Mouse (Mus musculus): ENCODE measurements around the gene Exosc5. TPM values are rescaled to one million over a fixed set of nuclear protein-coding genes. Genes with fewer than 3 reads are reported as not detected.

Gene Exosc5
- polyA plus RNA-seq, 1 experiment from 2014 or later, result 62.3 TPM

DNA sequence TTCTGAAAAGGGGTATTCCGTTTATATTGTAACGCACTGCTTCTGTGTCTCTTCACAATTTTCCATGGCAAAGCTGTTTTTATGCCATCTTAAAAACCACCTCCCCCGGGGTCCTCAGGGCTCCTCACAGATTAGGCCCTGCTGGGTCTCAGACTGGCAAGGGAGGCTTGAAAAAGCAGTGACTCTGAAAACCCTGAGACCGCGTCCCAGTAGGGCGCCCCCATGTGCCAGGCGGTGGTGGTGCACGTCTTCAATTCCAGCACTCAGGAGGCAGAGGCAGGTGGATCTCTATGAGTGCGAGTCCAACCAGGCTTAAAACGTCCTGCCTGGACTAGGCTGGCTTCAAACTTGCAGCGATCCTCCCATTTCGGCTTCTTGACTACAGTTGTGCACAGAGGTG, 41.8 kb downstream of the Exosc5 start:
- no peak for DNase-seq (ENCODE audit: low spot score)
- Histone ChIP-seq H3K27ac (replicated peaks; ENCODE audit: low read depth, low read length) (no peak overlapping the region), H3K27me3 (replicated peaks; ENCODE audit: control insufficient read depth, insufficient read depth, low read length) (0 out of 2 replicates have a peak, but pooled peaks cover 5% of the 10 kb centered on the region), H3K4me1 (ENCODE audit: control insufficient read depth, insufficient read depth, low read length) (0 out of 2 replicates have a peak, but pooled peaks cover 3% of the 10 kb centered on the region), H3K9me3 (ENCODE audit: control insufficient read depth, low read length) (peaks cover 5% of the 10 kb centered on the region; the same call in 1 of the 2 replicates), H3K9ac (ENCODE audit: low read depth, low read length) (no peak overlapping the region), H3K4me2 (ENCODE audit: low read depth, low read length) (no peak overlapping the region), H3K36me3 (ENCODE audit: control insufficient read depth, insufficient read depth, low read length) (0 out of 2 replicates have a peak, but pooled peaks cover 11% of the 10 kb centered on the region), H3K4me3 (ENCODE audit: low read depth, low read length) (no peak overlapping the region)
- no peak for ATAC-seq (ENCODE audit: low read depth)
- 74% methylated on average over 12 of the region's 12 CpGs for WGBS

DNA sequence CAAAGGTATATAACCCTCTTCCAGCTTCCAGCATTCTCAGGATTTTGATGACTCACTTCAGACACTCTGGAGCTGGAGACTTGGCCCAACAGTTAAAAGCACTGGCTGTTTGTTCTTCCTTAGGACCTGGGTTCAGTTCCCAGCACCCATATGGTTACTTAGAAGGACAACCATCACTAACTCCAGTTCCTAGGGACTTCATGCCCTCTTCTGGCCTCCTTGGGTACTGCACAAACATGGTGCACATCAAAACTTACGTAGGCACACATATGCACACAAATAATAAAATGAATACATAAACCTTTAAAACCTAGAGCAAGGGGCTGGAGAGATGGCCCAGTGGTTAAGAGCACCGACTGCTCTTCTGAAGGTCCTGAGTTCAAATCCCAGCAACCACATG, 43.4 kb downstream of the Exosc5 start:
- no peak overlapping the region for H3K4me2 ChIP-seq (ENCODE audit: low read depth, low read length)
- H3K27me3 ChIP-seq (replicated peaks; ENCODE audit: control insufficient read depth, insufficient read depth, low read length), result 0 out of 2 replicates have a peak, but pooled peaks cover 5% of the 10 kb centered on the region
- H3K36me3 ChIP-seq (ENCODE audit: control insufficient read depth, insufficient read depth, low read length), result 0 out of 2 replicates have a peak, but pooled peaks cover 11% of the 10 kb centered on the region
- 0 out of 2 replicates have a peak, but pooled peaks cover 3% of the 10 kb centered on the region for H3K4me1 ChIP-seq (ENCODE audit: control insufficient read depth, insufficient read depth, low read length)
- no peak overlapping the region for H3K4me3 ChIP-seq (ENCODE audit: low read depth, low read length)
- DNase-seq (ENCODE audit: low spot score) (no peak), ATAC-seq (ENCODE audit: low read depth) (no peak)
- WGBS, result 88% methylated on average over 2 of the region's 2 CpGs
- H3K9ac ChIP-seq (ENCODE audit: low read depth, low read length), result no peak overlapping the region
- H3K9me3 ChIP-seq (ENCODE audit: control insufficient read depth, low read length), result peaks cover 5% of the 10 kb centered on the region; the same call in 1 of the 2 replicates
- no peak overlapping the region for H3K27ac ChIP-seq (replicated peaks; ENCODE audit: low read depth, low read length)

- no peak overlapping the region for H3K4me3 ChIP-seq (ENCODE audit: low read depth, low read length)
- 0 out of 2 replicates have a peak, but pooled peaks cover 11% of the 10 kb centered on the region for H3K36me3 ChIP-seq (ENCODE audit: control insufficient read depth, insufficient read depth, low read length)
- no peak for DNase-seq (ENCODE audit: low spot score)
- H3K4me2 ChIP-seq (ENCODE audit: low read depth, low read length), result no peak overlapping the region
- 0 out of 2 replicates have a peak, but pooled peaks cover 5% of the 10 kb centered on the region for H3K27me3 ChIP-seq (replicated peaks; ENCODE audit: control insufficient read depth, insufficient read depth, low read length)
- 0 out of 2 replicates have a peak, but pooled peaks cover 3% of the 10 kb centered on the region for H3K4me1 ChIP-seq (ENCODE audit: control insufficient read depth, insufficient read depth, low read length)
- WGBS, result 30% methylated on average over 10 of the region's 10 CpGs
- no peak overlapping the region for H3K9ac ChIP-seq (ENCODE audit: low read depth, low read length)
- H3K27ac ChIP-seq (replicated peaks; ENCODE audit: low read depth, low read length), result no peak overlapping the region
- H3K9me3 ChIP-seq (ENCODE audit: control insufficient read depth, low read length), result peaks cover 5% of the 10 kb centered on the region; the same call in 1 of the 2 replicates
- ATAC-seq (ENCODE audit: low read depth), result no peak; the same call in 1 of the 2 replicates
Observed at GRCm38 (mm10) chr7:25703793-25704494, 45.0 kb downstream of the Exosc5 start.

- no peak for DNase-seq (ENCODE audit: low spot score)
- peaks cover 3% of the 10 kb centered on the region; the same call in 1 of the 2 replicates for H3K4me1 ChIP-seq (ENCODE audit: control insufficient read depth, insufficient read depth, low read length)
- H3K27ac ChIP-seq (replicated peaks; ENCODE audit: low read depth, low read length), result no peak overlapping the region
- WGBS, result 6% methylated on average over 19 of the region's 37 CpGs
- H3K9me3 ChIP-seq (ENCODE audit: control insufficient read depth, low read length), result peaks cover 5% of the 10 kb centered on the region; the same call in 1 of the 2 replicates
- 0 out of 2 replicates have a peak, but pooled peaks cover 11% of the 10 kb centered on the region for H3K36me3 ChIP-seq (ENCODE audit: control insufficient read depth, insufficient read depth, low read length)
- no peak for ATAC-seq (ENCODE audit: low read depth)
- H3K4me2 ChIP-seq (ENCODE audit: low read depth, low read length), result peak overlapping the region; percentile 44
- H3K4me3 ChIP-seq (ENCODE audit: low read depth, low read length), result peak overlapping the region; percentile 16; the same call in 1 of the 2 replicates
- H3K9ac ChIP-seq (ENCODE audit: low read depth, low read length), result no peak overlapping the region
- 0 out of 2 replicates have a peak, but pooled peaks cover 5% of the 10 kb centered on the region for H3K27me3 ChIP-seq (replicated peaks; ENCODE audit: control insufficient read depth, insufficient read depth, low read length)
Observed at GRCm38 (mm10) chr7:25704716-25705364, 45.9 kb downstream of the Exosc5 start.

GRCm38 (mm10) chr7:25705801-25706251, 46.9 kb downstream of the Exosc5 start:
- H3K4me1 ChIP-seq (ENCODE audit: control insufficient read depth, insufficient read depth, low read length), result peaks cover 13% of the 10 kb centered on the region
- H3K9ac ChIP-seq (ENCODE audit: low read depth, low read length), result no peak overlapping the region
- peaks cover 5% of the 10 kb centered on the region; the same call in 1 of the 2 replicates for H3K9me3 ChIP-seq (ENCODE audit: control insufficient read depth, low read length)
- ATAC-seq (ENCODE audit: low read depth), result no peak
- H3K27me3 ChIP-seq (replicated peaks; ENCODE audit: control insufficient read depth, insufficient read depth, low read length), result 0 out of 2 replicates have a peak, but pooled peaks cover 5% of the 10 kb centered on the region
- H3K4me2 ChIP-seq (ENCODE audit: low read depth, low read length), result no peak overlapping the region
- no peak overlapping the region for H3K4me3 ChIP-seq (ENCODE audit: low read depth, low read length)
- H3K27ac ChIP-seq (replicated peaks; ENCODE audit: low read depth, low read length), result no peak overlapping the region
- DNase-seq (ENCODE audit: low spot score), result no peak
- 0 out of 2 replicates have a peak, but pooled peaks cover 10% of the 10 kb centered on the region for H3K36me3 ChIP-seq (ENCODE audit: control insufficient read depth, insufficient read depth, low read length)
- 62% methylated on average over 6 of the region's 6 CpGs for WGBS

DNA sequence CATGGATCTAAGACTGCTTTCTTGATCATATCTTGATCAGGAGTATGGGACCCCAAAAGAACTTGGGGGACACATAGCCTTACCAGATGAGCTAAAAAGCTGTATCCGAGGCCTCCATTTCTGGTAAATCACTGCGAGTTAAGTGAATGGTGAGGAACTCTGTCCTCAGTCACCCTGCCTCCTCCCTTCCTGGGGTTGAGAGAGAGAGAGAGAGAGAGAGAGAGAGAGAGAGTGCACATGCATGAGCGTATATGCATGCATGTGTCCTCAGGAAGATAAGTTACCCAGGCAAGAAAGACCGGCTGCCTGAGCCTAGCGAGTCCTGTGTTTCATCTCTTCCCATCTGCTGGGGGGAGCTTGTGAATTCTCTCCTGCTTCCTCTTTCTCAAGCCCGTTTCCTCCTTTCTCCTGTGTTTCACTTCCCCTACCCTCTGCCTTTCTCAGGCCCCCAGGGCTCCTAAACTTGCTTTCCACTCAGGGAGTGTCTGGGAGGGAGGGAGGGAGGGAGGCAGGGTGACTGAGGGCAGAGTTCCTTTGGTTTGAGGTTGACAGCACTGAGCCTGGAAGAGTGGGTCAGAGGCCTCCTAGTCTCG, 47.7 kb downstream of the Exosc5 start:
- no peak overlapping the region for H3K4me3 ChIP-seq (ENCODE audit: low read depth, low read length)
- H3K9ac ChIP-seq (ENCODE audit: low read depth, low read length), result no peak overlapping the region
- H3K27me3 ChIP-seq (replicated peaks; ENCODE audit: control insufficient read depth, insufficient read depth, low read length), result 0 out of 2 replicates have a peak, but pooled peaks cover 5% of the 10 kb centered on the region
- peaks cover 5% of the 10 kb centered on the region; the same call in 1 of the 2 replicates for H3K9me3 ChIP-seq (ENCODE audit: control insufficient read depth, low read length)
- ATAC-seq (ENCODE audit: low read depth), result no peak
- H3K4me2 ChIP-seq (ENCODE audit: low read depth, low read length), result no peak overlapping the region
- H3K27ac ChIP-seq (replicated peaks; ENCODE audit: low read depth, low read length), result 0 out of 2 replicates have a peak overlapping the region, but pooled peaks have one; percentile 28
- 41% methylated on average over 6 of the region's 7 CpGs for WGBS
- no peak for DNase-seq (ENCODE audit: low spot score)
- H3K36me3 ChIP-seq (ENCODE audit: control insufficient read depth, insufficient read depth, low read length), result 0 out of 2 replicates have a peak, but pooled peaks cover 1% of the 10 kb centered on the region
- H3K4me1 ChIP-seq (ENCODE audit: control insufficient read depth, insufficient read depth, low read length), result peaks cover 22% of the 10 kb centered on the region

DNA sequence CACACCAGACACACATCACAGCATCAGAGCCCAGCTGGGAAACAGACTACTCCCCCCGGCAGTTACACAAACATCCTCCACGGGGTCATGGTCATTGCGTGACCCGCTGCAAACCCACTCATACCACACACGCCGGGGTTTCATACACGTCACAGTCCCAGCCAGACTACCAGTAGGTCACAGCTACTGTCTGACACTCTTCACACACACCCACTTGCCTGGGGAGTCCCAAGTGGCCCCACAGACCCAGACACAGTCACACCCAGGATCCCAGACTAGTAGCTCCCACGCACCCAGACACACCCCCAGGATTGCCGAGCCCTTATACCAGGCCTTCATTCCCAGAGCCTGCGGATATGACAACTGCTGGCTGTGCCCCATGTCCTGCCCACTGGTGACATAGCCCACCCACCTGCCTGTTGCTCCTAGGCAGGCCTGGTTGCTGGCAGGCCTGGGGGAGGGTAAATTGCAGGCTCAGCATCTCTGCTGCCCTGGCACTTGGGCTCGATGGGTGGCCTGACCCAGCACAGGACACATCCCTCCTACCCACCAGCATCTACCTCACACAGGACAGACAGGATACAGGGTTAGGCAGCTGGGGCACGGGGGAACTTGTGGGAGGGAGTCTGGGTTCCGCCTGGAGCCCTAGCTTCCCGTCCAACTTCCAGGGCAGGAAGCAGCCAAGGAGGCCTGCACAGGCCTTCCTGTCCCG, 48.8 kb downstream of the Exosc5 start:
- no peaks in the 10 kb centered on the region for H3K9me3 ChIP-seq (ENCODE audit: control insufficient read depth, low read length)
- WGBS, result 31% methylated on average over 15 of the region's 15 CpGs
- peak; percentile 3; the same call in 1 of the 2 replicates for ATAC-seq (ENCODE audit: low read depth)
- 0 out of 2 replicates have a peak, but pooled peaks cover 5% of the 10 kb centered on the region for H3K27me3 ChIP-seq (replicated peaks; ENCODE audit: control insufficient read depth, insufficient read depth, low read length)
- peaks cover 28% of the 10 kb centered on the region for H3K4me1 ChIP-seq (ENCODE audit: control insufficient read depth, insufficient read depth, low read length)
- no peak overlapping the region for H3K4me2 ChIP-seq (ENCODE audit: low read depth, low read length)
- H3K27ac ChIP-seq (replicated peaks; ENCODE audit: low read depth, low read length), result peak overlapping the region; percentile 68
- DNase-seq (ENCODE audit: low spot score), result no peak
- H3K4me3 ChIP-seq (ENCODE audit: low read depth, low read length), result no peak overlapping the region
- peak overlapping the region; percentile 34 for H3K9ac ChIP-seq (ENCODE audit: low read depth, low read length)
- peaks cover 8% of the 10 kb centered on the region for H3K36me3 ChIP-seq (ENCODE audit: control insufficient read depth, insufficient read depth, low read length)
